Mouse (Mus musculus) liver, embryonic 12.5 days (tissue): ENCODE data around the gene Fhit. TPM values are rescaled to one million over a fixed set of nuclear protein-coding genes. Genes with fewer than 3 reads are reported as not detected.

Experiments used
- ATAC-seq: fragments of 200-750 bp; cut with Nextera tagmentation; 2 replicates; pipeline ENCODE4 v1.8.0; 2017; ENCODE audit warnings: moderate number of reproducible peaks, mild to moderate bottlenecking, moderate library complexity
- H3K27ac ChIP-seq: fragments of 300-500 bp; sonication (generic); 2 replicates; pipeline ENCODE4 v1.5.1; 2016; ENCODE audit warnings: mild to moderate bottlenecking
- H3K27me3 ChIP-seq: fragments of 300-500 bp; sonication (generic); replicated peaks from 2 replicates; pipeline ENCODE4 v1.6.1; 2016; ENCODE audit warnings: mild to moderate bottlenecking, moderate library complexity
- H3K36me3 ChIP-seq: fragments of 300-500 bp; sonication (generic); 2 replicates; pipeline ENCODE4 v1.6.1; 2016; ENCODE audit warnings: mild to moderate bottlenecking, moderate library complexity
- H3K4me1 ChIP-seq: fragments of 300-500 bp; sonication (generic); 2 replicates; pipeline ENCODE4 v1.6.1; 2016
- H3K4me2 ChIP-seq: fragments of 300-500 bp; sonication (generic); 2 replicates; pipeline ENCODE4 v1.6.1; 2016; ENCODE audit warnings: mild to moderate bottlenecking, moderate library complexity
- H3K4me3 ChIP-seq: fragments of 300-500 bp; sonication (generic); 2 replicates; pipeline ENCODE4 v1.5.1; 2016; ENCODE audit warnings: mild to moderate bottlenecking, moderate library complexity
- H3K9ac ChIP-seq: fragments of 300-500 bp; sonication (generic); 2 replicates; pipeline ENCODE4 v1.6.1; 2016; ENCODE audit warnings: mild to moderate bottlenecking, moderate library complexity
- H3K9me3 ChIP-seq: fragments of 300-500 bp; sonication (generic); replicated peaks from 2 replicates; pipeline ENCODE4 v1.6.1; 2016; ENCODE audit warnings: mild to moderate bottlenecking, moderate library complexity
- WGBS: fragments of 180-500 bp; shearing (Covaris S2); methylation state at CpG from one replicate; pipeline ENCODE4 v1.1.7; 2016; ENCODE audit not compliant: insufficient replicate concordance; 5-methylcytosine and 5-hydroxymethylcytosine counted together
- polyA plus RNA-seq: library from polyadenylated mRNA; unstranded; fragments of >200 nt; fragmentation: Nextera tagmentation; extraction: Ambion mirVana; gene quantifications from 2 replicates; pipeline ENCODE4 v1.2.1, GENCODE M21; 2016

The Fhit gene
- polyA plus RNA-seq, 1 experiment from 2014 or later: 2.1 TPM

DNA sequence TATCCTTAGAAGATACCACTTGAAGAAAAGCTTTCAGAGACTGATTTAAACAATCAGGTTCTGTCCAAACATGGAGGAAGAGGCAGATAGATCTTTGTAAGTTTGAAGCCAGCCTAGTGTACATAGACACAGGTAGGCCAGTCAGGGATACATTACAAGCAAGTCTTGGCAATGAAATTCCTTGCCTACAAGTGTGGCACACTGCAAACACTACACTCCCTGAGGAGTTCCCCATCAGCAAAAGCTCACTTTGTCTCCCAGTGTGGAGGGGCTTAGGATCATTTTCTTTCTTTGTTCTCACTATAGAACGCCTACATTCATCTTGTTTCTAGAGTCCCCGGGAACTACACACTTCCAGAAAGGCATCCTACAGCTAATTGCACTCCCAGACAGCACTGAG lies 1126.6 kb downstream of the Fhit start:
- H3K4me3 ChIP-seq: no peak overlapping the region
- ATAC-seq: no peak
- H3K27ac ChIP-seq: no peak overlapping the region
- H3K36me3 ChIP-seq: no peaks in the 10 kb centered on the region
- H3K9me3 ChIP-seq: no peaks in the 10 kb centered on the region
- no peaks in the 10 kb centered on the region for H3K27me3 ChIP-seq
- 51% methylated on average over 2 of the region's 2 CpGs for WGBS
- no peak overlapping the region for H3K9ac ChIP-seq
- no peak overlapping the region for H3K4me2 ChIP-seq
- H3K4me1 ChIP-seq: no peaks in the 10 kb centered on the region

DNA sequence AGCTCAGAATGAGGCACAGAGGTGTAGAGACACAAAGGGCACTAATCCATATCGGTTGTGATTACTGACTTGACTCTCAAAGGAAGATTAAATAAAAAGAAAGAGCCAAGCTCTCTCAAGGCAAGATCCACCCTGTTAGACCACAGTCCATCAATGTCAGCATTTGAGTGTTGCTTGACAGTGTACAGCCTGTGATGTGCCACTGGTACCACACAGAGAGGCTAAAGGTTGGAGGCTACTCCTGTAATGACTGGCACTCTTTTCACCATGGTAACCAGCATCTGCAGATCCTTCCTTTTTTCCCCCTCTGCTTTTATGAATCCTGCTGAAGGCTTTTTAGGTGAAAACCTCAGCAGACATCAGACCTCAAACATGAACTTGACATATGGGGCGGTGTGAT lies 1138.5 kb downstream of the Fhit start:
- H3K4me1 ChIP-seq: no peaks in the 10 kb centered on the region
- H3K4me3 ChIP-seq: no peak overlapping the region
- H3K9ac ChIP-seq: no peak overlapping the region
- no peaks in the 10 kb centered on the region for H3K36me3 ChIP-seq
- H3K27ac ChIP-seq: no peak overlapping the region
- WGBS: 65% methylated on average over 2 of the region's 2 CpGs
- H3K9me3 ChIP-seq: no peaks in the 10 kb centered on the region
- H3K27me3 ChIP-seq: no peaks in the 10 kb centered on the region
- H3K4me2 ChIP-seq: no peak overlapping the region
- ATAC-seq: no peak

DNA sequence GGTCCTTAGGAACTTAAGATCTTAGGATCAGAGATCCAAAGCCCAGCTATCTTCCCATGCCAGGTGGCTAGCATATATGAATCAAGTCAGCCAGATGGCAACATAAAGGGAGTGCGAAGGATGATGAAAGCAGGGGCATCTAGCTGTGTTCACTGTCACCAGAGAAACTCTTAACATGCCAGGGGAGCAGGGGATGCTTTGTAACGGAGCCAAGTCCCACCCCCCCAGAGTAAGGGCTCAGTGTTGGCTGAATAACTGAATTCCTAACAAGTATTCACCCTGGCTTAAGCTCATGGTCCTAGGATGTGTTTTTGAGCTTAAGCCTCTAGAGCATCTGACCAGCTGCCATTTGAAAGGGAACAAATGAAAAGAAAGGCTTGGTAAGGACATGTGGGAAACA lies 1139.5 kb downstream of the Fhit start:
- Histone ChIP-seq H3K4me3 (no peak overlapping the region), H3K4me2 (no peak overlapping the region), H3K4me1 (no peaks in the 10 kb centered on the region), H3K9ac (no peak overlapping the region), H3K36me3 (no peaks in the 10 kb centered on the region), H3K27ac (no peak overlapping the region), H3K9me3 (no peaks in the 10 kb centered on the region), H3K27me3 (no peaks in the 10 kb centered on the region)
- WGBS: 45% methylated on average over 2 of the region's 2 CpGs
- no peak for ATAC-seq

DNA sequence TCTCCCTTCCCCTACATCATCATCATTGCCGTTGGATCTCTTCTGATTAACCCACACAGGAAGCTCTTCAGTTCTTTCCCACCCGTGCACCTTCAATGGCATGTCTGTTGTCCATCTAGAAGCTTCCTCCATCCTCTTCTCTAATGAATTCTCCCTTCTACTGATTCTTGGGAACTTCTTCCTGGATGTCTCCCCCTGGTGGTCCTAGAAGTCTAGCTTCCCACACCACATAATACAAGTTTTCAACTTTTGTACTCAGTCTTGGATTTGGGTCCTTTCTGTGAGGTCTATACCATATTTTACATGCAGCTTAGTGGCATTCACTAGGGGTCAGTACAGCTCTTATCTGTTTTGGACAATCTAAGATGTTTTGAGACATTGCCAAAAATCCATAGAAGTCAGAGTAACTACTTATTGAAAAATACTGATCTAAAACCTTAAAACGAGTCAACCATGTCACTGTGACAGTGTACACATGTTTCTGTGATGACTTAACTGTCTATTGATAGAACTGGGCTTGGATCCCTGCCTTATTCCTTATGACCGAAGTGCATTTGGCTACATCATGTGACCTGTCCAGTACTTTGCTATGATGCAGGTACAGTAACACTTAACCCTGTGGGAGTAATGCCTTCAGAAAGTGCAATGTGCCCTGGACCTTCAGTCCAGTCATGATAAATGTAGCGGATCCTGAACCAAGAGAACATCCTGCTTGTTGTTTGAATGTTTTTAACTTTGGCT lies 1141.3 kb downstream of the Fhit start:
- WGBS: 57% methylated on average over 5 of the region's 5 CpGs

DNA sequence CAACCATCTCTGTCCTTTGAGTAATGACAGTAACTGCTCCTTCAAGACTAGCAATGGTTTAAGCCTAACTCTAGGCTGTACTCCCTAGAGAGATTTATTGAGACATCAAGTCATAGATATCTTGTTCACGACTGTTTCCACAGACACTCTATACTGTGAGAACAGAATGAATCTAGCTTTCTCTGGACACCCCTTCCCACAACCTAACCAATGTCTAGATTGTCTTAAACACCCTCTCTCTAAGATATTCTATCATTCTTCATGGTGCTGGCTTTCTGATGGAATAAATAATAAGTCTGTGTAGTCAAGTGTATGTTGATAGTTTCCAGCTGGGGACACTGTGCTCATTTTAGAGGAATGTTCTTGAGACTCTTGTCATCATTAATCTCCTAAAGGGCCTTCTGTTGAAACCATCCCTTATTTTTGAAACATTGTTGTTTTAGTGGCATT lies 1148.0 kb downstream of the Fhit start:
- WGBS: 56% methylated on average over 1 of the region's 1 CpGs
- no peak overlapping the region for H3K4me3 ChIP-seq

More for the DNA sequence above, 1141.3 kb downstream of the Fhit start:
- Histone ChIP-seq H3K4me2 (no peak overlapping the region), H3K27ac (no peak overlapping the region), H3K4me1 (no peaks in the 10 kb centered on the region), H3K9ac (no peak overlapping the region), H3K4me3 (no peak overlapping the region), H3K36me3 (no peaks in the 10 kb centered on the region), H3K27me3 (no peaks in the 10 kb centered on the region), H3K9me3 (no peaks in the 10 kb centered on the region)
- ATAC-seq: no peak

DNA sequence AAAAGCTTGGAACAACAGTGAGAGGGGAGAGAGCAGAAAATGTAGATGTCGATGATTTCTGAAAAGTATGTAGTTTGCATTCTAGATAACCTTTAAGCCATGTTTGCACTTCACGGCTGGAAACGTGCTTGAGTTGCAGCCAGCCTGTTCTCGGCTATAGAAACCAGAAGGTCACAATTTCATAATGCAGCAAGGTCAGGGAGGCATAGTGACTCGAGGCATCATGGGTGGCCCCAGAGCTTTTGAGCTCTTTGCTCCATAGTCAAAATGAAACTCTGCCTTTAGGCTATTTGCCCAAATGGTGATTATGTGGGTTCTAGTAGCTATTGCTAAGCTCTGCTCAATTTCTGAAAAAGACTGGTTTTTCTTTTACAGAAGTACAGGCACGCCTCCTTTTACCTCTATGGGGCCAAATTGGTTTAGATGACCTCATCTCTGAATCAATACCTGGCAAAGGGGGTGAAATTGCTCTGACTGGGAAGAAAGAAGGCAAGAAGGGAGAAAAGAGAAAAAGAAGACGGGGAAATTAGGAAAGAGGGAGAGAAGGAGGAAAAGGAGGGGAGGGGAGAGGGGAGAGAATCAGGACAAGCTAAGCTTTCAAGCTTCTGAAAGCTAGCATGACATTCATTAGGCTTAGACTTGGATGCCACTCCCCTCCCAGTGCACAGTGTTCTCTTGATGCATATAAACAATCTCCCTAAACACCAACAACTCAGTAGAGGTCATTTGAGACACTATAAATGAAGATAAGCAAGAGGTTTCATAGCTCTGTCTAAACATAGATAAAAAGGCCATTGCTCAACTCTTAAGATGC lies 1148.6 kb downstream of the Fhit start:
- no peaks in the 10 kb centered on the region for H3K4me1 ChIP-seq
- no peak overlapping the region for H3K4me2 ChIP-seq
- no peak overlapping the region for H3K9ac ChIP-seq
- no peak overlapping the region for H3K4me3 ChIP-seq
- 50% methylated on average over 7 of the region's 7 CpGs for WGBS
- no peak overlapping the region for H3K27ac ChIP-seq
- no peaks in the 10 kb centered on the region for H3K36me3 ChIP-seq
- ATAC-seq: no peak
- H3K27me3 ChIP-seq: no peaks in the 10 kb centered on the region
- no peaks in the 10 kb centered on the region for H3K9me3 ChIP-seq

More for the DNA sequence above, 1148.0 kb downstream of the Fhit start:
- Histone ChIP-seq H3K4me1 (no peaks in the 10 kb centered on the region), H3K9ac (no peak overlapping the region), H3K9me3 (no peaks in the 10 kb centered on the region), H3K4me2 (no peak overlapping the region), H3K27me3 (no peaks in the 10 kb centered on the region), H3K36me3 (no peaks in the 10 kb centered on the region), H3K27ac (no peak overlapping the region)
- no peak for ATAC-seq

DNA sequence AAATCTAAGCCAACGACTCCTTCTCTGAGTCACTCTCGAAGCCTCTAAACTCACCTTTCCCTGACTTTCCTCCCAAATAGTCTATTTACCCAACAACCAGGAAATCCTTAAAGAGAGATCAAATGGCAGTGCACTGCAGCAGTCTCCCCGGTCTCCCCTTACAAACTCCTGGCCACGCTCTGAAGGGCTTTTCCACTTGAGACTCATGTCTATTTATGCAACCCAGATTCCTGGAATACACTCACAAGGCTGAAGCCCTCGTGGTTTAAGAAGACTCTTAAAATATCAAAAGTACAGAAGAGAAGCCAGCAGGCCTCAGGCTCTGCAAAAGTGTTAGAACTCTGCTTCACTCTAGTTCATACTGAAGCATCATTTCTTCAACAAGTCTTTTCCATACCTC lies 1155.6 kb downstream of the Fhit start:
- Histone ChIP-seq H3K4me3 (no peak overlapping the region), H3K4me1 (no peaks in the 10 kb centered on the region), H3K9me3 (no peaks in the 10 kb centered on the region), H3K27me3 (no peaks in the 10 kb centered on the region), H3K9ac (no peak overlapping the region), H3K36me3 (no peaks in the 10 kb centered on the region), H3K4me2 (no peak overlapping the region), H3K27ac (no peak overlapping the region)
- 67% methylated on average over 5 of the region's 5 CpGs for WGBS
- ATAC-seq: no peak

DNA sequence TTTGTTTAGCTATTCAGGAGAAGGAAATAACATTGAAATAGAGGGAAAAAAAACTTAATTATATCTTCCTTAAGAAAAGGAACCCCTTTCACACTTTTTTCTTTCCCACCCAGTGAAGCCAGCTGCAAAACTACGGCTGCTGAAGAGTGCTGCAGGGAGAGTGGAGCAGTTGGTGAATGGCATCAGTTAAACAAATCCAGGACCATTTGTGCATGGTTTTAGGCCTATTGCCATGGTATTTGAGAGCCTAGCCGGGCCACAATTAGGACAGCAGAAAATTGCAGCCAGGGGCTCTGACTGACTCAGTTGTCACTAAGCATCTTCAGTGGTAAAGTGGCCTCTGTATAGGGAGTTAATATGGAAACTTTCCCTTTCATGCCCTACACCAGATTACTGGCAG lies 1158.0 kb downstream of the Fhit start:
- Histone ChIP-seq H3K36me3 (no peaks in the 10 kb centered on the region), H3K27me3 (no peaks in the 10 kb centered on the region), H3K4me2 (no peak overlapping the region), H3K9ac (no peak overlapping the region), H3K4me3 (no peak overlapping the region), H3K9me3 (no peaks in the 10 kb centered on the region), H3K4me1 (no peaks in the 10 kb centered on the region), H3K27ac (no peak overlapping the region)
- ATAC-seq: no peak
- WGBS: 70% methylated on average over 2 of the region's 2 CpGs

DNA sequence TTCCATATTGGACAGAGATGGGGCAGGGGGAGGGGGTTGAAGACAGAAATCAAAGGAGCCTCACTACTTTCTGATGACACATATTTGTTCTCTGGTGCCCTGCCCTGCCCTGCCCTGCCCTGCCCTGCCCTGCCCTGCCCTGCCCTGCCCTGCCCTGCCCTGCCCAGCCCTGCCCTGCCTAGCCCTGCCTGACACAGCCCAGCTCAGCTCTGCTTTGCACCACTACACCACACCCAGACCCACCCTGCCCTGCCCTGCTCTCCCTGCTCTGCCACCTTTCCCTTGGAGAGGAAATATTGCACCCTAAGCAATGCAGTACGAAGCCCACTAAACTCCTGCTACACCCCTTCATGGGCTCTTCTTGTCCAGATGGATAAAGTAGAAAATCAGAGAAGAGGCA lies 1171.2 kb downstream of the Fhit start:
- no peaks in the 10 kb centered on the region for H3K4me1 ChIP-seq
- H3K27me3 ChIP-seq: no peaks in the 10 kb centered on the region
- H3K4me3 ChIP-seq: no peak overlapping the region
- no peak overlapping the region for H3K27ac ChIP-seq
- H3K4me2 ChIP-seq: no peak overlapping the region
- no peak overlapping the region for H3K9ac ChIP-seq
- 58% methylated on average over 1 of the region's 1 CpGs for WGBS
- H3K9me3 ChIP-seq: no peaks in the 10 kb centered on the region
- no peaks in the 10 kb centered on the region for H3K36me3 ChIP-seq
- ATAC-seq: no peak

DNA sequence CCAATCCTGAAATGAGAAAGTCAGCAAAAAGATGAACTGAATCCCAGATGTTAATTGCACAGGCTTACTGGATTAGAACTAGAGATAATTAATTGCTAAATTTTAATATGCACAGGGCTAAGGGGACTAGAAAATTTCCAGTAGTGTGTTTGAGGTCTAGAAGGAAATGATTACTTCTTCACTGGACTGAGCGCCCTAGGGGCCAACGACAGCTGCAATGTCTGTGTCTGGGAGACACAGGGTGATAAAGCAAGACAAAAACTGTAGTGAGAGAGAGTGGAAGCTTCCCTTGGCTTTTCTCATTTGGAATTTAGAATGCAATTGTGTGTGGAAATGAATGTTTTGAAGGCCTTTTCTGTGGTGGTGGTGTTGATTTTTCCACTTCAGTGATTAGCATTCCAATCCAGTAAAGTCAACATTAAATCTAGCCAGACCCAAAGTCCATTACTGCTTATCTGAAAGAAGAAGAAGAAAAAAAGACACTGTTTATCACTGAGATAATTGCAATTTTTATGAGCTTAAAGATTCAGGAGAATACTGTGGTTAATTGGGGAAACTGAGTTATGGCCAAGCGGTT lies 1184.8 kb downstream of the Fhit start:
- no peak overlapping the region for H3K4me3 ChIP-seq
- no peak overlapping the region for H3K27ac ChIP-seq
- WGBS: 52% methylated on average over 3 of the region's 3 CpGs
- no peak for ATAC-seq
- no peak overlapping the region for H3K4me2 ChIP-seq
- H3K27me3 ChIP-seq: no peaks in the 10 kb centered on the region
- no peaks in the 10 kb centered on the region for H3K36me3 ChIP-seq
- H3K9ac ChIP-seq: no peak overlapping the region
- H3K9me3 ChIP-seq: no peaks in the 10 kb centered on the region
- H3K4me1 ChIP-seq: no peaks in the 10 kb centered on the region

DNA sequence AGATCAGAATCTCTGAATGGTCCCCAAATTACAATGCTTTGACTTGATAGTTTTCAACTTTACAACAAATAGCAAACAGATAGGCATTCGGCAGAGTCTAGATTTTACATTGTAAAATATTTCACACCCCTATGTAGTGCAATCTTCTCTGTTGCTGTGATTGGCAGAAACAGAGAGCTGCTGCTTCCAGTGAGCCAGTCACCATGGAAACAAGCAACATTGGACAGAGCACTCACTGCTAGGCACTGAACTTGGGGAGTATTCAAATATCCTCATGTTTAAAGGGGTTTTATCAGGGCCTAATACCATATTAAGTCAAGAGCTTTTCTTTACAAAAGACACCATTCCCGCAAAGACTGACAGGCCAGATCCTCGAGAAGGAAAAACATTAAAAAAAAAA lies 1187.4 kb downstream of the Fhit start:
- no peak for ATAC-seq
- no peaks in the 10 kb centered on the region for H3K36me3 ChIP-seq
- no peak overlapping the region for H3K27ac ChIP-seq
- no peaks in the 10 kb centered on the region for H3K4me1 ChIP-seq
- H3K4me3 ChIP-seq: no peak overlapping the region
- H3K4me2 ChIP-seq: no peak overlapping the region
- no peak overlapping the region for H3K9ac ChIP-seq
- H3K27me3 ChIP-seq: no peaks in the 10 kb centered on the region
- WGBS: 62% methylated on average over 3 of the region's 3 CpGs
- H3K9me3 ChIP-seq: no peaks in the 10 kb centered on the region

DNA sequence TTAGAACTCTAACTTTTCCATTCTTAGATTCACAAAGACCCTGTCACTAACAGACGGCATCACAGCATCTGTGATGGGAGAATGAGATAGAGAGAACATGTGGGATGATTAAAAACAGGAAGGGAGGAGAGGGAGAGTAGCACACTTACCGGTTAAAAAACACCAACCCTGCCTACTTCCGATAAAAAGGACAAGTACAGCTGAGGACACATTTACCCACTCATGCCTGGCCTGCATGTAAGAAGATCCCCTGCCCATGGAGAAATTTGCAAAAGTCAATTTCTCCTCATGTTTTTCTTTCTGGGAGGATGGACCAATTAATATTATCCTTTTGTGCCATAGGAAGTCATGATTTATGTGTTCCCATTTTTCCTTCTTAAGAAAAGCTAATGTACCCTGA lies 1198.0 kb downstream of the Fhit start:
- no peak for ATAC-seq
- no peak overlapping the region for H3K4me3 ChIP-seq
- H3K4me2 ChIP-seq: no peak overlapping the region
- H3K36me3 ChIP-seq: no peaks in the 10 kb centered on the region
- no peaks in the 10 kb centered on the region for H3K9me3 ChIP-seq
- H3K4me1 ChIP-seq: no peaks in the 10 kb centered on the region
- no peaks in the 10 kb centered on the region for H3K27me3 ChIP-seq
- WGBS: 54% methylated on average over 3 of the region's 3 CpGs
- H3K27ac ChIP-seq: no peak overlapping the region
- no peak overlapping the region for H3K9ac ChIP-seq
